Mouse (Mus musculus) heart, adult 9 months (tissue): ENCODE data around the gene Arl6ip1.
A peak's percentile ranks its signal among the peaks of the same experiment; 100 is the strongest.
"Not testable (repeated sequence)": the region's sequence is repeated elsewhere in the genome, so short reads cannot be mapped to it uniquely, and the experiment has no call there.

Source experiments
- DNase-seq, 2 experiments: peaks; one replicate each; pipeline ENCODE4 v3.0.0; 2022; ENCODE audit warnings: low spot score in 2 of 2

Gene Arl6ip1

GRCm38 (mm10) chr7:118129430-118130041, at the start of gene Arl6ip1:
Gene Arl6ip1 (minus strand): TSS chr7:118129662.
- DNase-seq: peak; percentile 98 to 99

GRCm38 (mm10) chr7:118175821-118176355, 46.4 kb upstream of the Arl6ip1 start:
- DNase-seq: no peak

GRCm38 (mm10) chr7:118170125-118170524, 40.7 kb upstream of the Arl6ip1 start:
- not testable (repeated sequence) for DNase-seq

- DNase-seq: no peak
These were observed 33.5 kb upstream of the Arl6ip1 start for GRCm38 (mm10) chr7:118163006-118163405.

- DNase-seq: peak in 1 of 2 experiments; percentile 21
These were observed 30.7 kb upstream of the Arl6ip1 start for GRCm38 (mm10) chr7:118160121-118160520.

GRCm38 (mm10) chr7:118156461-118156860, 27.0 kb upstream of the Arl6ip1 start:
- DNase-seq: no peak

GRCm38 (mm10) chr7:118154150-118154549, 24.7 kb upstream of the Arl6ip1 start:
- DNase-seq: no peak

GRCm38 (mm10) chr7:118143602-118144001, 14.1 kb upstream of the Arl6ip1 start:
- DNase-seq: no peak

GRCm38 (mm10) chr7:118143123-118143522, 13.7 kb upstream of the Arl6ip1 start:
- DNase-seq: no peak

- DNase-seq: no peak
These were observed 11.8 kb upstream of the Arl6ip1 start for GRCm38 (mm10) chr7:118141271-118141670.

GRCm38 (mm10) chr7:118135128-118135527, 5.7 kb upstream of the Arl6ip1 start:
- DNase-seq: no peak

- DNase-seq: peak in 1 of 2 experiments; percentile 13
These were observed 485 bp downstream of the Arl6ip1 start for GRCm38 (mm10) chr7:118128925-118129429.

- DNase-seq: no peak
These were observed 3.1 kb downstream of the Arl6ip1 start for GRCm38 (mm10) chr7:118126219-118126875.

GRCm38 (mm10) chr7:118125736-118126135, 3.7 kb downstream of the Arl6ip1 start:
- no peak for DNase-seq

- DNase-seq: no peak
These were observed 5.7 kb downstream of the Arl6ip1 start for GRCm38 (mm10) chr7:118123512-118124411.

- no peak for DNase-seq
These were observed 7.2 kb downstream of the Arl6ip1 start for GRCm38 (mm10) chr7:118122235-118122634.

- no peak for DNase-seq
These were observed 8.8 kb downstream of the Arl6ip1 start for GRCm38 (mm10) chr7:118120654-118121053.

- peak in 1 of 2 experiments; percentile 16 for DNase-seq
These were observed 9.5 kb downstream of the Arl6ip1 start for GRCm38 (mm10) chr7:118119946-118120345.

- no peak for DNase-seq
These were observed 10.3 kb downstream of the Arl6ip1 start for GRCm38 (mm10) chr7:118119142-118119541.

- no peak for DNase-seq
These were observed 11.0 kb downstream of the Arl6ip1 start for GRCm38 (mm10) chr7:118118426-118118825.

- no peak for DNase-seq
These were observed 11.8 kb downstream of the Arl6ip1 start for GRCm38 (mm10) chr7:118117539-118118210.
